Mouse (Mus musculus): ENCODE measurements at regions not wholly inside any gene's neighbourhood (a gene's known extent, or its start where the extent isn't known, plus 50 kb on each side); places are given as distances from the start of the nearest gene placed in this dataset.

GRCm38 (mm10) chr2:75073178-75073577, 247.6 kb downstream of the Mtx2 start:
- no peaks in the 10 kb centered on the region for H3K27me3 ChIP-seq (replicated peaks)
- no peaks in the 10 kb centered on the region for H3K4me1 ChIP-seq (ENCODE audit: control insufficient read depth in 1 of 2, insufficient read depth in 2 of 2)
- dilution Hi-C loops (cut with MboI; ENCODE audit: extremely low pct_ligation_motif_present, extremely low pct_unique_long_range_greater_than_20kb, low sequenced_read_pairs) = no loop called here
- no peak overlapping the region for H3K9ac ChIP-seq (ENCODE audit: insufficient read depth, low read depth)
- DNase-seq (ENCODE audit: extremely low read depth) = no peak
- H3K4me3 ChIP-seq (replicated peaks in 1 of 3; ENCODE audit: low read depth in 2 of 3, low read length in 2 of 3, poor library complexity in 1 of 3) = no peak overlapping the region
- no peaks in the 10 kb centered on the region for H3K36me3 ChIP-seq (replicated peaks in 1 of 2; ENCODE audit: control insufficient read depth in 1 of 2, insufficient read depth in 1 of 2, low read length in 1 of 2)
- in situ Hi-C loops (cut with MboI; ENCODE audit: low pct_ligation_motif_present, low pct_unique_long_range_greater_than_20kb, low sequenced_read_pairs) = no loop called here
- H3K79me2 ChIP-seq (replicated peaks; ENCODE audit: control insufficient read depth, extremely low read depth, insufficient read depth, poor library complexity, severe bottlenecking) = no peaks in the 10 kb centered on the region
- H3K4me2 ChIP-seq (ENCODE audit: insufficient read depth, low read depth, poor library complexity, severe bottlenecking) = no peak overlapping the region
- no peak overlapping the region for H3K27ac ChIP-seq (ENCODE audit: insufficient read depth, low read depth)
- H3K9me3 ChIP-seq (replicated peaks; ENCODE audit: low read length) = no peaks in the 10 kb centered on the region
- TF ChIP-seq MAZ (IDR thresholded peaks at IDR 0.05; ENCODE audit: low read depth, low read length) (no peak), RAD21 (IDR thresholded peaks at IDR 0.05; ENCODE audit: low read depth, low read length) (no peak), BHLHE40 (IDR thresholded peaks at IDR 0.05; ENCODE audit: low read depth, low read length) (no peak), JUN (IDR thresholded peaks at IDR 0.05; ENCODE audit: insufficient read depth, low read depth, low read length) (no peak), CHD2 (IDR thresholded peaks at IDR 0.05; ENCODE audit: low read length) (no peak), CTCF (conservative IDR thresholded peaks at IDR 0.05 in 1 of 2, IDR thresholded peaks at IDR 0.05 in 1 of 2; ENCODE audit: low read depth in 2 of 2, low read length in 2 of 2) (no peak), ZNF384 (IDR thresholded peaks at IDR 0.05; ENCODE audit: low read depth, low read length) (no peak), MXI1 (IDR thresholded peaks at IDR 0.05; ENCODE audit: low read depth, low read length) (no peak), E2F4 (IDR thresholded peaks at IDR 0.05; ENCODE audit: insufficient replicate concordance, low read depth, low read length) (no peak), RCOR1 (conservative IDR thresholded peaks at IDR 0.05; ENCODE audit: low read depth, low read length) (no peak), KAT2A (IDR thresholded peaks at IDR 0.05; ENCODE audit: insufficient replicate concordance, low read length) (no peak), ELF1 (IDR thresholded peaks at IDR 0.05; ENCODE audit: low read depth, low read length) (no peak), SMC3 (IDR thresholded peaks at IDR 0.05; ENCODE audit: low read depth, low read length) (no peak), USF1 (IDR thresholded peaks at IDR 0.05; ENCODE audit: low read depth, low read length) (no peak)

DNA sequence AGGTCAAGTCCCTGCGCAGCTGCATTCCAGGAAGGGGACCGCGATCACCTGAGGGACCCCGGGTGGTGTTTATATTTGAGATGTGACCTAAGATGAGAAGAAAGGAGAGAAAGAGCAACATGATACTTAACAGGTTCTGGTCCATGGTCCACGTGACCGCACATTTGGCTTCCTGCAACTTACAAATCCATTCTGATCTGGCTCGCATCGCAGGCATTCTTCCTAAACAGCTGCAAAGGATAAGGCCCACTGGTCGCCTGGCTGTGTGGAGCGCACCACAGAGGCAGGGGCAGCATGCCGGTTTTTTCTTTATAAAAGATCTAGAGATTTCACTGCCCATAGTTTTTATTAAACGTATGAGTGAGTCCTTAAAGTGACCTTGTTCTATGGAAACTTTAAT, 261.6 kb downstream of the Mtx2 start:
- in situ Hi-C loops (cut with MboI; ENCODE audit: low pct_ligation_motif_present, low pct_unique_long_range_greater_than_20kb, low sequenced_read_pairs) (no loop called here), dilution Hi-C loops (cut with MboI; ENCODE audit: extremely low pct_ligation_motif_present, extremely low pct_unique_long_range_greater_than_20kb, low sequenced_read_pairs) (no loop called here)
- Histone ChIP-seq H3K27ac (ENCODE audit: insufficient read depth, low read depth) (no peak overlapping the region), H3K9ac (ENCODE audit: insufficient read depth, low read depth) (no peak overlapping the region), H3K27me3 (replicated peaks) (no peaks in the 10 kb centered on the region), H3K9me3 (replicated peaks; ENCODE audit: low read length) (no peaks in the 10 kb centered on the region), H3K4me2 (ENCODE audit: insufficient read depth, low read depth, poor library complexity, severe bottlenecking) (no peak overlapping the region), H3K79me2 (replicated peaks; ENCODE audit: control insufficient read depth, extremely low read depth, insufficient read depth, poor library complexity, severe bottlenecking) (no peaks in the 10 kb centered on the region), H3K36me3 (replicated peaks in 1 of 2; ENCODE audit: control insufficient read depth in 1 of 2, insufficient read depth in 1 of 2, low read length in 1 of 2) (no peaks in the 10 kb centered on the region), H3K4me1 (ENCODE audit: control insufficient read depth in 1 of 2, insufficient read depth in 2 of 2) (no peaks in the 10 kb centered on the region), H3K4me3 (replicated peaks in 1 of 3; ENCODE audit: low read depth in 2 of 3, low read length in 2 of 3, poor library complexity in 1 of 3) (no peak overlapping the region)
- DNase-seq (ENCODE audit: extremely low read depth) = no peak
- TF ChIP-seq E2F4 (IDR thresholded peaks at IDR 0.05; ENCODE audit: insufficient replicate concordance, low read depth, low read length) = no peak
- no peak for TF ChIP-seq ETS1 (conservative IDR thresholded peaks at IDR 0.05; ENCODE audit: low read depth, low read length)
- TF ChIP-seq KAT2A (IDR thresholded peaks at IDR 0.05; ENCODE audit: insufficient replicate concordance, low read length) = no peak
- TF ChIP-seq ZNF384 (IDR thresholded peaks at IDR 0.05; ENCODE audit: low read depth, low read length) = no peak
